Mouse (Mus musculus): Measurements from ENCODE around the gene Peli2. TPM values are rescaled to one million over a fixed set of nuclear protein-coding genes. Genes with fewer than 3 reads are reported as not detected.

Peli2 gene
- total RNA-seq, 4 experiments from 2014 or later: 20.4 to 37.6 (median 28.8) TPM

DNA sequence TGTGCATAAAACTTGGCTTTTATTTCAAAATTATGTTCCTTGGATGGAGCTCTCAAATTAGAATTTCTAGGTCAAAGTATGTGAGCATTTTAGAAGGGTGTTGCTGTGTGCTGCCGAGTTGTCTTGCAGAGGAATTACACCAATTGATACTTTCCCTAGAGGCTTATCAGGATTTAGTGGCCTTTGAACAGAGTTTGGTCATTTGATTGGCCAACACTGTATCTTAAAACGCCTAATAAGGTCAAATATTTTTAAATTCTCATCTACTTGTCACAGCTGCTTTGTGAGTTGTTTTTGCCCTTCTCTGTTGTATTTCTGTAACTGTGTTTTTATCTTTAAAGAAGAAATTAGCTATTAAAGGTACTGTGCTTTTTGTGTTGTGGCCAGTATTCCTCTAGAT, 32.4 kb downstream of the Peli2 start:
- DNase-seq: no peak

DNA sequence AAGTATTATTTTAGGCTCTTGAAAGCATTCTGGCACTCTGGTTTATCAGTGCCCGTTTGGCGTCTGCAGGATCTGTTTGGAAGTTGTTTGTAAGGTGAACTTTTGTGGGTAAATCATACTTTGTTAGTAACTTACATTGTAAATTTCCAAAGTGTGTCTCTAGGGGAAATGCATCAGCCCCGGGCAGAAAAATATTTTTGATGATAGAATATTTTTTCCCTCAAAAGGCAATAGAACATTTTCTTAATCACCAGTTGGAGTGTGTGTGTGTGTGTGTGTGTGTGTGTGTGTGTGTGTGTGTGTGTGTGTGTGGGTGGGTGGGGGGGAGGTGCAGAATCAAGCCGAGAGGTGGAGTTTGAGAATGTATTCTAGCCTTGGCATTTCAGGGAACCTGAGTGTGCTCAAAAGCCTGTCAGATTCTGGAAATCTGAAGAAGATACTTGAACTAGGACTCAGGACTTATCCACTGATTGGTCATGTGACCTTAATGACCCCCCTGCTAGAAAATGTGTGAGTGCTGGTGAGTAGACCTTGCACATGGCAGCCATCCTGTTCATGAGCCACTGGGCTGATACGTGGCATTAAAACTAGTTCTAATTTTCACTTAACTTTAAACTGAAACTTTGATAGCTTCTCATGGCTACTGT, 33.4 kb downstream of the Peli2 start:
- no peak for DNase-seq

DNA sequence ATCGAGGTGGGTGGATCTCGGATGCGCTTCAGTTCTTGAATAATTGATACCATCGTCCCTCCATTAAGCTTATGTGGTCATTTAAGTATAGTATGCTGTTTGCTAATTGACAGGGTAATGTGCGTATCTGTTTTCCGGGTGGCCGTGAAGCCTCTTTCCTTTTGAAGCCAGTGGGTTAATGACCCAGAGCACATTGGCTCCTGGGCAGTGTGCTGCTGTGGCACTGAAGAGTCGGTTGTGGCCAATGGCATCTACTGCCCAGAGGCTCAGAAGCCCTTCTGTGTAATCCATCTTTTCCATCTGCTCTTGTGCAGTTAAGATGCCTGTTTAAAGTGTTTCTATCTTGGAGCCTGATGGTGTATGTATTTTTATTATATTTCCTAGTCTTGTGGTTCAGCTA, 34.0 kb downstream of the Peli2 start:
- DNase-seq: no peak

DNA sequence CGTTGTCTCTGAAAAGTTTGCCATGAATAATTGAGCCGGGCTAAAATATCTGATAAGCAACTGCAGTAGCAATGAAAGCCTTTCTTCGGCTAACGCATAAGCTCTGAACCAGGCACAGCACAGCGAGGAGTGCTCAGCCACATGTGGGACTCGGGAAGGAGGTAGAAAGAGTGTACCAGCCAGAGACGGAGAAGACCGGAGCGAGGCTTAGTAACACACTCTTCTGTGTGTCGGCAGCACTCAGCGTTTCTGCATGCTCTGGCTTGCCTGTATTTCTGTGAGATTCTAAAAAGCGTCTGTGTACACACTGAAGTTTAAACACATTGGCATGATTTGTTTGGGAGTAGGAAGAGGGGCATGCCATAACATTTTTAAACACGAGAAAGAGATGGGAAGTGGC, 34.5 kb downstream of the Peli2 start:
- no peak for DNase-seq

DNA sequence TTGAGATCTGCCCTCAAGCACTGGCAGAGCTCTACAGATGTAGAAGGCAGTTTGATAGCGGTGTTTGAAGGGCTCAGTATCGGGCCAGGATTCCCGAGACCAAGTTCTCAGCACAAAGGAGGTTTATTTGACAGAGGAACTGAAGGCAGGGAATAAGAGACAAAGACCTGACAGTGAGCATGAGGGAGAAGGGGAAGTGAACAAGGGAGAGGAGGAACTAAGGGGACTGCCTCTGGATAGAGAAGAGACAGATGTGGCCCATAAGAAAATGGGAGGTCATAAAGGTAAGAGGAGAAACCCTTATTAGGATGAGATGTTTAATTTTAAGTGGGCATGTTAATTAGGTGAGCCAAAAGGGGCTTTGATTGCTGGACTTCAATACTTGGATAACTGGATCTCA, 36.5 kb downstream of the Peli2 start:
- DNase-seq: no peak

DNA sequence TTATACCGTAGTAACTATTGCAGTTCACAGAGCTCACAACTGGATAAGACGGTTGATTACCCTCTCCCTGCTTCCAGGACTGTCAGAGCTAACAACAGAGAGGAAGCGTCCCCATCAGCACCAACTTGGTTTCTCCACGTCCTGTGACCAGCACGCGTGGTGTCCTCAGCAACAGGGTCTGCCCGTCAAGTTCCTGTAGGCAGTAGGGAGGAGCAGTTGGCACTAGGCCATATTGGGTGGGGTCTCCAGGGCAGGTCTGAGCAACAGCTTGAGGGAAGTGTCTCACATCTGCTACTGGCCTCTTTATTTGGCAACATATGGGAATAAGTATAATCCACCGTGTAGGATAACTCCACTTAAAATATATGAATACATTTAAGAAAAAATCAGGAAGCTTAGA, 37.2 kb downstream of the Peli2 start:
- no peak for DNase-seq

DNA sequence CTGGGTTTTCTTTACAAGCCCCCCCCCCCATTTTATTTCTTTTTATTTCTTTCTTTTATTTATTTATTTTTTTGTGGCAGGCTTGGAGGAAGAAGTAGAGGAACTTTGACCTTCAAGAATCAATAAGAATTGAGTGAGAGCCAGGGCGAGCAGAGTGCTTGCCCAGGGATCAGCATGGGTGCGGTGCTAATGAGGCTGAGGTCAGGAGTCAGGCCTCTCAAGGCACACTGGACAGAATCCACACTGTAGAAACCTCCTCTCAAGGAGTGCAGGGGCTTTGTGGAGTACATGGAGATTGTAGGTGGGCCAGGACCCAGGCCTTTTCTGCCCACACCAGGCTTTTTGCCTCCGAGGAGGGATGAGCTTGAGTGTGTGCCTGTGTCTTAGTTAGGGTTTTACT, 38.8 kb downstream of the Peli2 start:
- no peak for DNase-seq

DNA sequence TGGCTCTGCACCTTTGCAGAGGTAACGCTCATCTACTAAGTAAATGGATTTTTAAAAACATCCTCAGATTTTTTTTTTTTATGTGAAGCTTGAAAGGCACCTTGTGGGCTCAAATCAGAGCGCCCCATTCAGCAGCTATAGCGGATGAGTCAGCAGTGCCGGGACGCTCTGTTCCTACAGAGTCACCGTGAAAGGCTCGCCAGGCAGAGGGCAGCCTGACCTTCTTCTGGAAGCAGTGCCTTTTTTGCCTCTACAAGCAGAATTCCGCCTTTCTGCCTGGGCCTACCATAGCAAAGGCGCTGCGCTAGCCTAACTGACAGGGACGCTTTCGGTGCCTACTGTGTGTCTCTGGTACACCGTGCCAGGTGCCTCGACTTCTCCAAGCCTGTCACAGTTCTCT, 41.8 kb downstream of the Peli2 start:
- DNase-seq: peak; percentile 61

DNA sequence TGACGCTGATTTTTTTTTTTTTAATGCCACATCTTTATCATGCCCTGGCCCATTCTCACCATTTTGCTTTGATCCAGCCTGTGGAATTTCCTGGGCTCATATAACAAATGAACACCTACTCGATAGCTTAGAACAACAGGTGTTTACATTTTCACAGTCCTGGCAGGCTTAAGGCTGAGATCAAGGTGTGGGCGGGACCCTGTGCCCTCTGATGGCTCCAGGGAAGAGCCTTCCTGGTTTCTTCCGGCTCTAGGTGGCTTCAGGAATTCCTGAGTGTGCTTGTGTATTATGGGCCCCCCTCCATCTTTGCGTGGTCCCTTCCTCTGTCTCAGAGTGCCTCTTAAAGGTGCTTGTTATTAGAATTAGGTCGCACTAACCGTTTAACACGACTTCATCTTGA, 44.3 kb downstream of the Peli2 start:
- DNase-seq: no peak

DNA sequence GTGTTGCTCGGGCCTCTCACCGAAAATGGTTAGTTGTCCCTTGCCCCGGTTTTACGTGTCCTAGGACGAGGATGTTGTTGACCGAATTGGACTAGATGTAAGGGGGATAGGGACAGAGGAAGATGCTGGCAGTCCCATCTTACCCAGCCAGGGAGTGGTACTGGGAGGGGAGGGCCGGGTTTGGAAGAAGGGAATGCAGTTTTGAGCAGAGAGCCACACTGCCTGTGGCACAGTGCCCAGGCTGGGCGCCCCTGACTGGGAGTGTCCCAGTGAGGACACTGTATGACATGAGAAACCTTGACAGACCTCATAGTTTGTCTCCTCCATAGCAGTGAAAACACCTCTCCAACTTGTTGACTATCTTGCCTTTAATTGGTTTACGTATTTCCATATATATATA, 45.8 kb downstream of the Peli2 start:
- DNase-seq: no peak

DNA sequence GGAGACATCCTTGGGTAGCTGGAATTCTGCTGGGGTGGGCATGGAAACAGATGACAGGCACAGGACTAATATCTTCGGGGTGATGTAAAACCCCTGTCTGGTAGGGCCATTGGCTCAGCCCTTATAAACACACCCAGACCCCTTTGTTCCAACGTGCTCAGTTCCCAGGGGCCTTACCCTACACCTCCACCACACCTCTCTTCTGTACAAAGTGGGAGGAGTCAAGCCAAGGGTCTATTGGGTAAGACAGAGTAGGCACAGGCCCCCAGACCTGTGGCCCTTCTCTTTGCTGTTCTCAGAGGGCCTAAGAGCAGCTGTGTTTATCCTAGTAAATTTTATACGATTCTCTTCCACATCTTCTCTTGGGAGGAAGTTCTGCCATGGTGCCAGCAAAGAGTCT, 46.4 kb downstream of the Peli2 start:
- no peak for DNase-seq

DNA sequence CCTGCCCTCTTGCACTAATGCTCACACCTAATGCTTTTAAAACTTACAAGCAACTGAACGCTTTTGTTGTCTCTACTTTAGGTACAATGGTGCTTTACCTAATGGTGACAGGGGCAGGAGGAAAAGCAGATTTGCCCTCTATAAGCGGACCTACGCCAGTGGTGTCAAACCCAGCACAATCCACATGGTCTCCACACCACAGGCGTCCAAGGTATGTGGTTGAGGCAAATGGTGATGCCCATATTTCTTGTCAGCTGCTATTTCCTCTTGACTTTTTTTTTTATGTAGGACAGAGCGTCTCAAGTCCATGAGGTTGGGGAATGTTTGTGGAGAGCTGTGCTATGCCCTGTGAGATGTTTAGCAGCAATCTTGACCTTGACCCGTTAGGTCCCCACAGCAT, 47.5 kb downstream of the Peli2 start:
- DNase-seq: no peak

DNA sequence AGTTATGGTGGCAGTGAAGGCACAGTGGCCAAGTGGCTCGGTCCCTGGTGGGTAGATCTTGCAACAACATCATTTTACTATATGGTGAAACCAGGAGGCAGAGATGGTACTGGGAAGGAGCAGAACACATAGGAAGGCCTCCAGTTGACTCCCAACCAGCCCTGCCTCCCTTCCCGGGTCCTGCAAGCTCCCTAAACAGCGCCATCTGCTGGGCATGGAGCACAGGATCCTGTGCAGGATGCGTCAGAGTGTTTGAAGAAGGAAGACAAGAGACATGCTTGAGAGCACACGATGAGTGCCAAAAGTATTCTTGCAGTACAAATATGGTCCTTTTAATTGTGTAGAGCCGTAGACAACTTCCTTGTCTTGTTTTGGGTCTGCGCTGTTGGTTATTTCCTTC, 49.3 kb downstream of the Peli2 start:
- DNase-seq: no peak

DNA sequence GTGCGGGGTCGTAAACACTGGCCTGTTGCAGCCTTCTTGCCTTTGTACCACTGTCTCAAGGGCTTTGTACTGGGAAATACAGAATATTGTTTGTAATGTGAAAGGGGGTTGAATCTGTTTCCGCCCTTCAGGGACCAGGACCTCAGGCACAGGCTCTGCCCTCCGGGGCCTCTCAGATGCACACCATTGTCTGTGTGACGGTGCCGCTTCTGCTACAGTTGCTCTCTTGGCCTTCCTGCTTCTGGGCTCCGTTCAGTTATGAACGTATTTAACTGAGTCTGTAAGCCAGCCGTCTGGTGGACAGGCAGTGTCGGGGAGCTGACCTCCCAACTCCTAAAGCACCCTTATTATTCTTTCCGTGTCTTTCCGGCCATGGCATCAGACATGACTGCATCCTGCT, 50.6 kb downstream of the Peli2 start:
- no peak for DNase-seq

DNA sequence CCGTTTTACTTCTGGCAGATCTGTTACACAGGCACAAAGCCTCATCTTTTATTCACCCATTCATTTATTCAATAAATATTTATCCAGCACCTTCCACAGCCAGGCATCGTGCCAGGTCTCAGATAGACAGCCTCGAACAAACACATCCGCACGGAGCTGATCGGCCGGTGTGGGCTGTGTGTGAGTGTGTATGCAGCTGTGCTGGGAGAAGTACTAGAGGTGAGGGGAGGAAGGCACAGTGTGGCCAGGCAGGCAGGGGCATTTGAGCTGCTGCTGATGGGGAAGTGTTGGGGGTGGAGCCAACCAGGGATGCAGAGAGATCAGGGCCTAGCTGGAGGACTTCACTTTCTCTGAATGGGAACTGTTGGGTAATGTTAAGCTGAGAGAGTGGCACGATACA, 51.4 kb downstream of the Peli2 start:
- DNase-seq: no peak

DNA sequence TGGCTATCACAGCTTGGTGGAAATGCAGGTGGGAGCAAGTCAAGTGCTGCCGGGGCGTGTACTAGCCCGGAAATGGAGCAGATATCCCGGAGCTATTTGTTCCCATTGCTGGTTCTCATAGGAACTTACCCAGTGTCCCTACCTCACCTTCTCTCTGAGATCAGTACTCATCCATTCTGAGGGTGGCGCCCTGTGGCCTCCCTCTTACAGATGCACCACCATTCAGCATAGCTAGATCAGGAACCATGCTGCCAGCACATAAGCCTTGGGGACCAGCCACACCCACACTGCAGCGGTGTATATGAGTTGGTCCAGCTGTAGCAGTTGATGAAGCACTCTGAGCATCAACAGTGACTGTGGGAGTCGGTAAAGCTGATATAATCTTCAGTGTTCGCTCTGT, 52.3 kb downstream of the Peli2 start:
- DNase-seq: no peak

DNA sequence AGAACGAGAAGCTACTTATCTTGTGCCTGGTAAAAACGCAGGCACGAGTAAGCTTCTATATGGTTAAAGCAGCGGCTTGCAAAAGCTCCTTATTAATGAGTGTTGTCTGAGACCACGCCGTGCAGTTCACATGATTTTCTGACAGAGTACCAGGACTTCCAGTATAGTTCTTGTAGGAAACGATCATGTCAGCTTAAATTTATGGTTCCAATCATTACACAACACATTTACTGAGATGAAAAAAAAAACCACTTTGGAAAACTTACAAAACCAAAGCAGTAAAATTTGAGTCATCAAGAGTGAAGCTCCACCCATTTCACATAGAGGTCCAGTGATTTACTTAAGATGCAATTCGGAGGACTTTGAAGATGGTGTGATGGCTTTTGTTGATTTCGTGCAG, 53.2 kb downstream of the Peli2 start:
- DNase-seq: no peak

DNA sequence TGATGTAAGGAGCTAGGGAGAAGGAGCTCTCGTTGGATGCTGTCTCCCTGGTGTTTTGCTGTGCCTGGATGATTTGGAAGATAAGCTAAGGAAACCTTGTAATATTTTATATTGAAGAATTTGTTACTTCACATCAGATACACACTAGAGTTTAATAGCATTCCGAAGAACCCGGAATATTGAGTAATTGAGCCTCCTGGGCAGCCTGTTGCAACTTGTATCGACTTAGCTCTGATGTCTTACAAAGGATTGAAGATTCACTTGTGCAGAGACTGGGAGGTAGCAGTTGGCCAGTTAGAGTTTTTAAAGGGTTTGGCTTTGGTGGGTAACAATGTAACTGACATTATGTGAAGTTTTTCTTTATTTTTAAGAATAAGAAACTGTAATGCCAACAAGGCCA, 53.7 kb downstream of the Peli2 start:
- DNase-seq: no peak

DNA sequence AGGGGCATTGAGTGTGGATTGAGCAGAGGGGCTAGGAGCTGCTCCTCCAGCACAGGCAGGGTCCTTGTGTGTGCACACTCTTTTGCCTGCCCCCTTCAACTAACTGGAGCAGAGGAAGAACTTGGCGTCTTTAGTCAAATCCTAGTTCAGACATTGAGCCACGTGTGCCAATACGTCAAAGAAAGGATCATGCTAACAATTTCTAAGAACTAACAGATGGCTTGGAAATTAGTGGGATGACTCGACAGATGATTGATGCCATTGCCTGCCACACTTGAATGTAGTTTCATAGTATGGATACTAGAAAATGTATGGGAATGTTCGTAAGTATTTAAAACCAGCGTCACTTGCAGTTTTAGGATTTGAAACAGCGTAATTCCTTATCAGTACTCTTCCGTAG, 54.5 kb downstream of the Peli2 start:
- no peak for DNase-seq

DNA sequence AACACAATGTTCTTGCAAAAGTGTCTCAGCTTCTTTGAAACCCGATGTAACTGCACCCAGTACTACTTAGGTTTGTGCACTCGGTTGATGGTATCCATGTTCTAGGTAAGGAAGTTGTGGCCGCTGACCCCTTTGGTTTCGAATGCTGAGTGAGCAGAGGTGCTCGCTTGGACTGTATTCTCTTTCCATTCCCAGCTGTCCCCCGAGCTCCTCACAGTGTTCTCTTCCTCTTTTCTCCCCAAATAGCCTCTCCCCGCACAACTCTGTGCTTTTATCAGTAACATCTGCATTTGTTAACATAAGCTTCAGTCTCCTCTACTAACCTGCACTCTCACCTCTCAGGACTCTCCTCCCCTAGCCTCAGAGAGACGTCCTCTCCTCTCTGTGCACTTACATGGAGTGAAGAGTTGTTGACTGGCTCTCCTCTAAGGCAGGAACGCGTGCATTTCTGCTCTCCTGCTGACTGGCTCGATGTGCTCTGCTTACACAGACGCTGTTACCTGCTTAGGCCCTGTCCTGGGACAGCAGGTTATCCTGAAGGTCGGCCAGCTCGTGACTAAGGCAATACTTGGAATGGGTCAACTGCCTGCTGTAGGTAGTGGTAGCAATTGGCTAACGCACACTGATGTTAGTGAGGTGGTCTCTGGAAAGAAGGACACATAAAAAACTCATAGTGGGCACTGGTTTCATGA, 57.8 kb downstream of the Peli2 start:
- no peak for DNase-seq

DNA sequence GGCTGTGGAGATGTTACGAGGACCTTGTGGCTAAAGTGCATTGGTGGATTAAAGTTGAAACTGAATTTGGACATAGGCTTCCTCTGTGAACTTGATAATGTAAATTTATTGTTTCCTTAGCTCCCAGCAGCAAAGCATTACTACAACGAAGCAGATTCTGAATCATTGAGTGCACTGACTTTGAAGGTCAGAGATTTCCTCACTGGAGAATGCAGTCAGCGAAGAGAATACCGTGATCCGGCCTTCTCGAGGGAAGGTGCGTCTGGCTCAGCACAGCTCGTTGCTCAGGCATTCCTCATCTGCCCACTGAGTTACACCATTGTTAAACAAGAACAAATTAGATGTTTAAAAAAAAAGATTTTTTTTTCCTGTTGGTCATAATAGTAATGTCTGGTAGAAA, 58.4 kb downstream of the Peli2 start:
- DNase-seq: peak; percentile 47

DNA sequence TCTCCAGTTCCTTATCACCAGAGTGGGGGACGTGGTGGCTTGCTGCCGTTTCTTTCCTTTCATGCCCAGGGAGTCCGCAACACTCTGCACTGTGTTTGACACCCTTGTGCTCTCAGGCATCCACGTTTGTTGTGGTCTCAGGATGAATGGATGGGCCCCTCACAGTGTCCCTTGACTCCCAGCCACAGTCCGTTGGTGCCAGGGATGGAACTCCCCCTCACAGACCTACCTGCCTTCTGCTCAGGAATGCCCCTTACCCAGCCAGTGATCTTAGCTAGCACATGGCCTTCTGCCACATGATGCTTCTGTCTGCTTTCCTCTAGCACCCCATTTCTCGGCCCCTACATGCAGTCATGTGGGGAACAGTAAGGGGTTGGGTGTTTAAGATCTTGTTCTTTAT, 65.7 kb downstream of the Peli2 start:
- no peak for DNase-seq

DNA sequence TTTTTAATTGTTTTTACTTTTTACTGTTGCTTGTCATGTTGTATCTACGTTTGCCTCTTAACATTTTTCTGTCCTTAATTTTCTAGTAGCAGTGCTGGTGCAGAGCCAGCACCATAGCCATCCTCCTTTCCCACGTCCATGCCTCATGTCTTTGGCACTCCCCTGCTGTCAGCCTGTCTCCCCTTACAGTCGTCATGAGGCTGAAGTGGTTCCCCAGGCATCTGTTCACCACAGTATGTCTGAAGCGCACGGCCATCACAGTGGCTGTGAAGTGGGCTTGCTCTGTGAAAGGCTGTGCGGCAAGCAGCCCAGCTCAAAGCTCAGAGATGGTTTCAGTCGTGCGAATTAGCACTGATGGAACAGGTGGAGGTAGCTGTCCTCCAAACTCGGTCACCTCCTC, 66.5 kb downstream of the Peli2 start:
- DNase-seq: no peak

DNA sequence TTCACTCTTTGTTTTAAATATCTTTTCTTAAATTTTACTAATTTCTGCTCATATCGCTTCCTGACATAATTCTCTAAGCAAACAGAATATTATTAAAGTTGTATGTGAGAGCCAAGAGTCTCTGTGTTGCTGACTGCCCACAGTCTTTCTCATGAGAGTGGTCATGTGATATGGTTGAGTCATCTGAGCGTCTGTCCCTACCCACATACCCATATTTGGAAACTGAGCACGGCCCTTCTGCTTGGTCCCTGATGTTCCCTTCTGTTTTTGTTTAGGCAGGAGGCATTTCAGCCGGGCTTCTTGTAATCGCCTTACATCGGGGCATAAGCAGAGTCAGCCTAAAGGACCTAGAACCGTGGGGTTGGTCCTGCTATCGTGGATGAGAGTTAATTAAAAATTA, 68.7 kb downstream of the Peli2 start:
- no peak for DNase-seq

DNA sequence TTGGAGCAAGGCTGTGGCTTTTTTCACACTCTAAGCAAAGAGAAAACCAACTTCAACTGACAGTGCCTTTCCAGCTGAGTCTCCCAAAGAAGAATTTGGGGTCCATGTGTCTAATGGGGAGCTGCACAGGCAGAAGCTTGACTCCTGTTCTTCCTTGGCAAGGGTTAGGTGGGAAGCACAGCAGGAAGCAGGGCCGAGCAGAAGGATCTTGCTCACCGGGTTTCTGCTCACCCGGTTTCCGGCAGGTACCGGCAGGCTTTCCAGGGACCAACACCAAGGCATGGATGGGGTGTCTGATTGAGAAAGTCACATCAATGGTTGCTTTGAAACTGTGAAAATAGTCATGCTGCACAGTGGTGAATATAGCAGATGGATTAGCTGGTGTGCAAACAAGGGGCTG, 70.3 kb downstream of the Peli2 start:
- DNase-seq: no peak

Data from adrenal gland, adult 8-10 months (tissue).